Mouse (Mus musculus) heart, embryonic 13.5 days (tissue): ENCODE measurements at regions not wholly inside any gene's neighbourhood (a gene's known extent, or its start where the extent isn't known, plus 50 kb on each side); places are given as distances from the start of the nearest gene placed in this dataset.

Source experiments
- ATAC-seq: fragments of 200-750 bp; cut with Nextera tagmentation; 2 replicates; pipeline ENCODE4 v1.8.0; 2017; ENCODE audit warnings: moderate TSS enrichment; ENCODE audit not compliant: insufficient number of reproducible peaks, low FRiP score, low TSS enrichment; ENCODE audit errors: extremely low read depth
- H3K27ac ChIP-seq: fragments of 300-500 bp; sonication (generic); replicated peaks from 2 replicates; pipeline ENCODE4 v1.5.1; 2015; ENCODE audit warnings: moderate library complexity, mild to moderate bottlenecking, inconsistent platforms
- H3K27me3 ChIP-seq: fragments of 300-500 bp; sonication (generic); replicated peaks from 2 replicates; pipeline ENCODE4 v1.6.1; 2015; ENCODE audit warnings: mild to moderate bottlenecking, inconsistent platforms
- H3K36me3 ChIP-seq: fragments of 300-500 bp; sonication (generic); 2 replicates; pipeline ENCODE4 v1.6.1; 2015; ENCODE audit warnings: mild to moderate bottlenecking, inconsistent platforms
- H3K4me1 ChIP-seq: fragments of 300-500 bp; sonication (generic); 2 replicates; pipeline ENCODE4 v1.6.1; 2015; ENCODE audit warnings: inconsistent platforms
- H3K4me2 ChIP-seq: fragments of 300-500 bp; sonication (generic); 2 replicates; pipeline ENCODE4 v1.6.1; 2015; ENCODE audit warnings: inconsistent platforms, mild to moderate bottlenecking, moderate library complexity
- H3K4me3 ChIP-seq: fragments of 300-500 bp; sonication (generic); 2 replicates; pipeline ENCODE4 v1.5.1; 2015; ENCODE audit warnings: moderate library complexity, mild to moderate bottlenecking, inconsistent platforms
- H3K9ac ChIP-seq: fragments of 300-500 bp; sonication (generic); 2 replicates; pipeline ENCODE4 v1.6.1; 2015; ENCODE audit warnings: inconsistent platforms, mild to moderate bottlenecking, moderate library complexity
- H3K9me3 ChIP-seq: fragments of 300-500 bp; sonication (generic); 2 replicates; pipeline ENCODE4 v1.6.1; 2016; ENCODE audit warnings: inconsistent platforms
- WGBS: fragments of 180-500 bp; shearing (Covaris S2); methylation state at CpG from one replicate; pipeline ENCODE4 v1.1.7; 2015; ENCODE audit warnings: mixed read lengths; 5-methylcytosine and 5-hydroxymethylcytosine counted together

- WGBS: 80% methylated on average over 3 of the region's 3 CpGs
Observed at GRCm38 (mm10) chr15:56604266-56604665, 873.2 kb downstream of the Slc22a22 start.

DNA sequence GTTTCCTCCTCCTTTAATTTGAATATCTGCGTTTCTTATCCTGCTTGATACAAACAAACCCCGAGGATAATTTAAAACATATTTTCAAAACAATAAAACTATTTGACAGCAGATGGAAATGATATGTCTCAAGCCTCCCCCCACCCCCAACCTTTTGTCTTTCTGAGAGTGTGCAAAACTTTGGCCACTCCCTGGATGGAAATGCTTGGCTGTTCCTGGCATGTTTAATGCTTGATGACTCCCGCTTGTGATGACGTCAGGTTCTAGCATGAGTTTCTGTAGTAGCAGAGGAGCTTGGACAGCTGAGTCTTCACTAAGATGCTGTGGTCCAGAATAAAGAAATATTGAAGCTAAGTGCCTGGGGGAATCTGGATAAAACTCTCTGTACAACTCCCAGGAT, 884.8 kb downstream of the Slc22a22 start:
- ATAC-seq: no peak
- Histone ChIP-seq H3K9ac (no peak overlapping the region), H3K4me1 (no peaks in the 10 kb centered on the region), H3K27ac (no peak overlapping the region), H3K36me3 (no peaks in the 10 kb centered on the region), H3K9me3 (no peaks in the 10 kb centered on the region), H3K27me3 (no peaks in the 10 kb centered on the region), H3K4me3 (no peak overlapping the region), H3K4me2 (no peak overlapping the region)
- 79% methylated on average over 4 of the region's 4 CpGs for WGBS

More at GRCm38 (mm10) chr15:56604266-56604665, 873.2 kb downstream of the Slc22a22 start:
- Histone ChIP-seq H3K9ac (no peak overlapping the region), H3K4me1 (no peaks in the 10 kb centered on the region), H3K4me2 (no peak overlapping the region), H3K27ac (no peak overlapping the region), H3K36me3 (no peaks in the 10 kb centered on the region), H3K27me3 (no peaks in the 10 kb centered on the region), H3K9me3 (no peaks in the 10 kb centered on the region), H3K4me3 (no peak overlapping the region)
- ATAC-seq: no peak

- Histone ChIP-seq H3K4me1 (no peaks in the 10 kb centered on the region), H3K9ac (no peak overlapping the region), H3K9me3 (no peaks in the 10 kb centered on the region), H3K4me3 (no peak overlapping the region), H3K4me2 (no peak overlapping the region), H3K27ac (no peak overlapping the region), H3K27me3 (no peaks in the 10 kb centered on the region), H3K36me3 (no peaks in the 10 kb centered on the region)
- no peak for ATAC-seq
- WGBS: 49% methylated on average over 3 of the region's 3 CpGs
Observed at GRCm38 (mm10) chr15:56580745-56581515, 896.5 kb downstream of the Slc22a22 start.

- Histone ChIP-seq H3K27ac (no peak overlapping the region), H3K9me3 (no peaks in the 10 kb centered on the region), H3K4me1 (no peaks in the 10 kb centered on the region), H3K27me3 (no peaks in the 10 kb centered on the region), H3K36me3 (no peaks in the 10 kb centered on the region), H3K9ac (no peak overlapping the region), H3K4me3 (no peak overlapping the region), H3K4me2 (no peak overlapping the region)
- 40% methylated on average over 2 of the region's 2 CpGs for WGBS
- ATAC-seq: no peak
Observed at GRCm38 (mm10) chr15:56563192-56563591, 914.2 kb downstream of the Slc22a22 start.

DNA sequence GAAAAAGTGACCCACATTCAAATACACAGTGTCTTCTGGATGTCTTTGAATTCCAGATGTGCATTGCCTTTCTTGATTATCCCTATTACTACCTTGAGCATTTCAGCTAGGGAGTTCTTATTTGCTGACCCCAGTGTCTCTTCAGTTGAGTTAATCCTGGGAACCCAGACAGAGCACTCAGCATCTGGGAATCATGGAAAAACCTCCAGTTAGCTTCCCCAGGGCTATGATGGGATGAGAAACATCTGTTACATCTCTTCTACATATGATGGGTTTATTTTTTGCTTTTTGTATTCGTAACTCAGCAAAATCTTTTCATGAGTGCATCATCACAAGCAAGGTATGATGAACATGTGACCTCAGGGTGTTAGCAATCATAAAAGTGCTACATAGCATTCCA, 914.6 kb downstream of the Slc22a22 start:
- 70% methylated on average over 1 of the region's 1 CpGs for WGBS
- H3K4me1 ChIP-seq: no peaks in the 10 kb centered on the region
- H3K4me3 ChIP-seq: no peak overlapping the region
- no peaks in the 10 kb centered on the region for H3K27me3 ChIP-seq
- ATAC-seq: no peak
- no peak overlapping the region for H3K9ac ChIP-seq
- H3K27ac ChIP-seq: no peak overlapping the region
- no peak overlapping the region for H3K4me2 ChIP-seq
- H3K36me3 ChIP-seq: no peaks in the 10 kb centered on the region
- no peaks in the 10 kb centered on the region for H3K9me3 ChIP-seq

DNA sequence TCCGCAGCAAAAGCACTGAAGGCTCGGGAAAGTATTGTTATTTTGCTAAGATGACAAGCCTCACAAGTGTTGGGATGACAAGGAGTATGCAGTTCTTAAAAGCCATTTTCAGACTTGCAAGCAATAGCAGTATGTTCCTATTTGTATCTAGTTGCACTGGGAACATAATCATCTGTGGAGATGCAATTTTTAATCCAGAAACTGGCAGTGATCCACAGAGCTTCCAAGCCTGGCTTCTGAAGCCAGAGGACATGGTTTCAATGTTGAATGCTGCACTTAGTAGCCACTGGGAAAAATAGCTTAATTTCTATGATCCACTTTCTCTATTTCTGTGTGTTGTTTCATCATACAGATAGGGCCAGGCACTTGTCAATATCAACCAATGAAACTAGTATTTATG, 915.3 kb downstream of the Slc22a22 start:
- no peak overlapping the region for H3K27ac ChIP-seq
- H3K4me3 ChIP-seq: no peak overlapping the region
- H3K36me3 ChIP-seq: no peaks in the 10 kb centered on the region
- H3K4me2 ChIP-seq: no peak overlapping the region
- no peaks in the 10 kb centered on the region for H3K4me1 ChIP-seq
- no peaks in the 10 kb centered on the region for H3K9me3 ChIP-seq
- no peak for ATAC-seq
- no peak overlapping the region for H3K9ac ChIP-seq
- WGBS: 69% methylated on average over 2 of the region's 2 CpGs
- H3K27me3 ChIP-seq: no peaks in the 10 kb centered on the region

- 67% methylated on average over 3 of the region's 3 CpGs for WGBS
- Histone ChIP-seq H3K4me1 (no peaks in the 10 kb centered on the region), H3K9ac (no peak overlapping the region), H3K27me3 (no peaks in the 10 kb centered on the region), H3K4me2 (no peak overlapping the region), H3K4me3 (no peak overlapping the region), H3K36me3 (no peaks in the 10 kb centered on the region), H3K27ac (no peak overlapping the region), H3K9me3 (no peaks in the 10 kb centered on the region)
- no peak for ATAC-seq
Observed at GRCm38 (mm10) chr15:56554386-56554785, 923.0 kb downstream of the Slc22a22 start.

DNA sequence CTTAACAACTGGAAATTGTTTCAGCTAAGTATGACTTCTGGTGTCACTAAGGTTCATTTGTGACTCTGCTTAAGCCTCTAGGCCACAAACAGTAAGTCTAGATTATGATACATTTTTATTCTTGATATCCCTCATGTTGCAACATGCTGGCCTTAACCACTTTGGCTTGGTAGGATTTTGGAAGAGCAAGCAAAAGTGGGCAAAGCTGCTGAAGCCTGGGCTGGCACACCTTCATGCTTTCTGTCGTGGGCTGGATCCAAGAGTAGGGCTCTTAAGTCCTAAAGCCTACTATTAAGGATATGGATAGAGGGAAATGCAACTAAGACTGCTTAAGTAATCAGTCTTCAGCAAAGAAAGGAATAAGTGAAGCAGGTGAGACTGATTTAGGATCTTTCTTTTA, 923.6 kb downstream of the Slc22a22 start:
- H3K4me1 ChIP-seq: no peaks in the 10 kb centered on the region
- no peak overlapping the region for H3K4me2 ChIP-seq
- WGBS: 47% methylated on average over 1 of the region's 1 CpGs
- no peak overlapping the region for H3K9ac ChIP-seq
- no peak overlapping the region for H3K4me3 ChIP-seq
- no peak overlapping the region for H3K27ac ChIP-seq
- ATAC-seq: no peak
- H3K9me3 ChIP-seq: no peaks in the 10 kb centered on the region
- H3K36me3 ChIP-seq: no peaks in the 10 kb centered on the region
- no peaks in the 10 kb centered on the region for H3K27me3 ChIP-seq

- Histone ChIP-seq H3K9ac (no peak overlapping the region), H3K4me2 (no peak overlapping the region), H3K36me3 (no peaks in the 10 kb centered on the region), H3K27ac (no peak overlapping the region), H3K4me3 (no peak overlapping the region), H3K27me3 (no peaks in the 10 kb centered on the region), H3K9me3 (no peaks in the 10 kb centered on the region), H3K4me1 (no peaks in the 10 kb centered on the region)
- ATAC-seq: no peak
- WGBS: 47% methylated on average over 2 of the region's 2 CpGs
Observed at GRCm38 (mm10) chr15:56531529-56531928, 945.9 kb downstream of the Slc22a22 start.

DNA sequence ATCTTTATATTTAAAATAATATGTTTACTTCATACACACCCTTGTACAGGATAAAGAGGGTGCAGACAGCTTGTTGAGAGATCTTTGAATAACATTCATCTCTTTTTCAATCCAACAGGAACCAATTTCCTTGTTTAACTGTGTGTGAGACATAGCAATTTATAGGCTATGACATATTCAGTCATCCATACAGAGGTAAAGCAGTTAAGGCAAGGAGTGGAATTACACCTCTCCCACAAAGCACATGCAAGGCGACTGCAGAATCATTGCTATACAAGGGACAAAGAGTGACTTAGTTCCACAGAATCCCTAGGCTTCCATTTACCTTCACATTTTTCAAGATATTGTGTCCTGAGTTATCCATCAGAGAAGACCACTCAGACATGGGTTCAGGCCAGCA, 959.0 kb downstream of the Slc22a22 start:
- no peak for ATAC-seq
- H3K36me3 ChIP-seq: no peaks in the 10 kb centered on the region
- no peaks in the 10 kb centered on the region for H3K4me1 ChIP-seq

GRCm38 (mm10) chr15:56516095-56516494, 961.3 kb downstream of the Slc22a22 start:
- WGBS: 75% methylated on average over 2 of the region's 2 CpGs
- H3K4me1 ChIP-seq: no peaks in the 10 kb centered on the region
- no peak overlapping the region for H3K27ac ChIP-seq

More for the DNA sequence above, 959.0 kb downstream of the Slc22a22 start:
- Histone ChIP-seq H3K27ac (no peak overlapping the region), H3K4me3 (no peak overlapping the region), H3K4me2 (no peak overlapping the region), H3K27me3 (no peaks in the 10 kb centered on the region), H3K9ac (no peak overlapping the region), H3K9me3 (no peaks in the 10 kb centered on the region)
- WGBS: 83% methylated on average over 1 of the region's 1 CpGs

DNA sequence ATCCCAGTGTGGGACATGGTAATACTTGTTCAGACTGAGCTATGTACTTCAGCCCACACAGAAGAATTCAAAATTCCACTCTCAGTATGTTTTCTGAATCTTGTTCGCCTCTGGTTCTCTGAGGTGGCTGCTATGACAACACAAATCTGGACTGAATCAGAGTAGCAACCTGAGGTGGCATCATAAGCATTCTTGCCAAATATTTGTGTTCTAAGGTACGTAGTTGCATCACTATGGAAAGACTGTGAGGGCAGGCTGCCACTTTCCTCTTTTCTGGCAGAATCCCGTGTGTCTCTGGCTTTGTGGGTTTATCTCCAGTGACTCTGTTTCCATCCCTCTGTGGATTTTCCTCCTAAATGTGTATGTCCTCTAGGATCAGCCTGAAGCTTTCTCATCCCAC, 978.7 kb downstream of the Slc22a22 start:
- no peak for ATAC-seq
- H3K9ac ChIP-seq: no peak overlapping the region
- H3K4me3 ChIP-seq: no peak overlapping the region
- no peak overlapping the region for H3K27ac ChIP-seq
- no peak overlapping the region for H3K4me2 ChIP-seq
- no peaks in the 10 kb centered on the region for H3K36me3 ChIP-seq
- 65% methylated on average over 3 of the region's 3 CpGs for WGBS
- H3K4me1 ChIP-seq: no peaks in the 10 kb centered on the region
- H3K27me3 ChIP-seq: no peaks in the 10 kb centered on the region
- no peaks in the 10 kb centered on the region for H3K9me3 ChIP-seq

More at GRCm38 (mm10) chr15:56516095-56516494, 961.3 kb downstream of the Slc22a22 start:
- no peak for ATAC-seq
- H3K27me3 ChIP-seq: no peaks in the 10 kb centered on the region
- no peak overlapping the region for H3K9ac ChIP-seq
- no peak overlapping the region for H3K4me2 ChIP-seq
- H3K4me3 ChIP-seq: no peak overlapping the region
- H3K36me3 ChIP-seq: no peaks in the 10 kb centered on the region
- no peaks in the 10 kb centered on the region for H3K9me3 ChIP-seq
